Mouse (Mus musculus) CD4-positive, CD25-positive, alpha-beta regulatory T cell, adult 9 weeks (primary cell): Measurements from ENCODE around the gene Taf9b. TPM values are rescaled to one million over a fixed set of nuclear protein-coding genes. Genes with fewer than 3 reads are reported as not detected.

Experiments used
- polyA plus RNA-seq: library from polyadenylated mRNA; unstranded; fragments of 100-300 nt; shearing (Covaris generic); gene quantifications from one replicate; pipeline ENCODE4 v1.2.1, GENCODE M21; 2017

The Taf9b gene
- 41.1 TPM for polyA plus RNA-seq

DNA sequence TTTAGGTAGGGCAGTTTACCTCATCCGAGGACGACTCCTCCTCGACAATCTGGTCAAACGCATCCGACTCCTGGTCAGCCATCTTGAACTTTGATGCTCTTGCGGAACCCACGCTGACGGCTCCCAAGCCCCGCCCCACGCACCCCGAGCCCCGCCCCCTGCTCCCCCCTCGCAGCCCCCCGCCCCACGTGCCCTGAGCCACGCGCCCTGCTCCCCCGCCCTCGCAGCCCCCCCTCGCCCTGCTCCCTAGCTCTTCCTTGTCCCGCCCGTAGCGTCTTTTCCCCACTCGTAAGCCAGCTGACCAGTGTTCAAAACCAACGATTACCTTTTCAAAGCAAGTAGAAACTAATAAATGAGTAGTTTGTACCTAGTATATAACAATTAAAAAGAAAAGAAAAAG lies at the start of gene Taf9b:
Gene Taf9b (minus strand): TSS at position 101 of the 400 bp plus-strand sequence.

GRCm38 (mm10) chrX:106255276-106255675 lies 34.3 kb upstream of the Taf9b start, which contains the start of gene Fnd3c2:
TSS of gene Fnd3c2 (minus strand) at chrX:106255376.

DNA sequence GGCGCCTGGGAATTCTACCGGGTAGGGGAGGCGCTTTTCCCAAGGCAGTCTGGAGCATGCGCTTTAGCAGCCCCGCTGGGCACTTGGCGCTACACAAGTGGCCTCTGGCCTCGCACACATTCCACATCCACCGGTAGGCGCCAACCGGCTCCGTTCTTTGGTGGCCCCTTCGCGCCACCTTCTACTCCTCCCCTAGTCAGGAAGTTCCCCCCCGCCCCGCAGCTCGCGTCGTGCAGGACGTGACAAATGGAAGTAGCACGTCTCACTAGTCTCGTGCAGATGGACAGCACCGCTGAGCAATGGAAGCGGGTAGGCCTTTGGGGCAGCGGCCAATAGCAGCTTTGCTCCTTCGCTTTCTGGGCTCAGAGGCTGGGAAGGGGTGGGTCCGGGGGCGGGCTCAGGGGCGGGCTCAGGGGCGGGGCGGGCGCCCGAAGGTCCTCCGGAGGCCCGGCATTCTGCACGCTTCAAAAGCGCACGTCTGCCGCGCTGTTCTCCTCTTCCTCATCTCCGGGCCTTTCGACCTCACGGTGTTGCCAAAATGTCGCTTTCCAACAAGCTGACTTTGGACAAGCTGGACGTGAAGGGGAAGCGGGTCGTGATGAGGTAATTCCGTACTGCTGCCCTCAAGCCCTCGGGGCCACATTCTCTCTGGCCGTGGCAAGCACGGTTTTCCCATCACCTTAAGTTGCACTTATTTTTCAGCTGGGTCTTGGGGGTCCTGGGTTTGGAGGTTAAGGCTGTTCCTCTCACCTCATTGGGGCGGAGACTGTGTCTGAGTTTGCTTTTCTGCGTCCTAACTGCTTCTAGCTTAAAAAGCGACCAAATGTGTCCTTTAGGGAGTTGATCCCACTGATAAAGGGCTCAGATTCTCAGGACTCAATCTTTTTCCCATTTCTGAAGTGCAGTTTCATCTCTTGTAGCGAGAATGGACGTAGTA lies 34.0 kb downstream of the Taf9b start, which contains the start of gene Pgk1:
Gene Pgk1 (plus strand): TSS at position 388 of the 937 bp plus-strand sequence.

Other genes starting within 250 kb of the Taf9b start
- 42.3 TPM for gene Magt1, start 209.3 kb downstream of the Taf9b start, polyA plus RNA-seq
- gene Cox7b, start 205.5 kb downstream of the Taf9b start, polyA plus RNA-seq: 296 TPM
- 12.8 TPM for gene Atp7a, start 193.9 kb downstream of the Taf9b start, polyA plus RNA-seq
- 0.14 TPM for gene Tlr13, start 78.0 kb downstream of the Taf9b start, polyA plus RNA-seq
- gene Pgk1, start 34.1 kb downstream of the Taf9b start, polyA plus RNA-seq: 169 TPM
- not detected for gene Fnd3c2, start 34.2 kb upstream of the Taf9b start, polyA plus RNA-seq